Mouse (Mus musculus) bone marrow, adult 2 months (tissue): ENCODE results near the gene Fkbp4. TPM values are rescaled to one million over a fixed set of nuclear protein-coding genes. Genes with fewer than 3 reads are reported as not detected.

Experiments used
- H3K27ac ChIP-seq: fragments of 200-500 bp; 2 replicates; pipeline ENCODE4 v1.5.1; 2012; ENCODE audit warnings: low read depth, mild to moderate bottlenecking, control low read depth, inconsistent platforms, low read length; ENCODE audit not compliant: control insufficient read depth, poor library complexity, insufficient read depth
- H3K4me1 ChIP-seq: fragments of 200-500 bp; 2 replicates; pipeline ENCODE4 v1.6.1; 2011; ENCODE audit warnings: low read length; ENCODE audit not compliant: control insufficient read depth, insufficient read depth
- H3K4me3 ChIP-seq: fragments of 200-500 bp; replicated peaks from 2 replicates; pipeline ENCODE3; 2011; ENCODE audit warnings: mild to moderate bottlenecking, low read depth, low read length, control low read depth; ENCODE audit not compliant: control insufficient read depth
- CTCF ChIP-seq: fragments of 200-500 bp; IDR thresholded peaks from 2 replicates; pipeline ENCODE4 v1.5.1; 2011; ENCODE audit warnings: low read length, control low read depth; ENCODE audit not compliant: control insufficient read depth, insufficient read depth
- POLR2A ChIP-seq: fragments of 200-500 bp; IDR thresholded peaks from 2 replicates; pipeline ENCODE4 v1.6.1; 2011; ENCODE audit warnings: low read depth, mild to moderate bottlenecking, control low read depth, low read length, borderline replicate concordance; ENCODE audit not compliant: control insufficient read depth
- WGBS: fragments of 180-500 bp; shearing (Covaris S2); methylation state at CpG from one replicate; pipeline ENCODE4 v1.1.7; 2018; 5-methylcytosine and 5-hydroxymethylcytosine counted together
- polyA plus RNA-seq: library from polyadenylated mRNA; stranded (reverse); fragments of >200 nt; gene quantifications from 2 replicates; pipeline ENCODE4 v1.2.4, GENCODE M21; 2011; ENCODE audit warnings: low replicate concordance; ENCODE audit not compliant: missing spikeins, insufficient read depth, insufficient read length

The Fkbp4 gene
- polyA plus RNA-seq, 1 experiment: 77.3 TPM

GRCm38 (mm10) chr6:128432356-128432915 is 6.0 kb downstream of the Fkbp4 start:
- Histone ChIP-seq H3K4me3 (no peak overlapping the region), H3K27ac (no peak overlapping the region), H3K4me1 (no peaks in the 10 kb centered on the region)
- WGBS: 90% methylated on average over 13 of the region's 13 CpGs
- no peak for TF ChIP-seq POLR2A
- TF ChIP-seq CTCF: no peak

DNA sequence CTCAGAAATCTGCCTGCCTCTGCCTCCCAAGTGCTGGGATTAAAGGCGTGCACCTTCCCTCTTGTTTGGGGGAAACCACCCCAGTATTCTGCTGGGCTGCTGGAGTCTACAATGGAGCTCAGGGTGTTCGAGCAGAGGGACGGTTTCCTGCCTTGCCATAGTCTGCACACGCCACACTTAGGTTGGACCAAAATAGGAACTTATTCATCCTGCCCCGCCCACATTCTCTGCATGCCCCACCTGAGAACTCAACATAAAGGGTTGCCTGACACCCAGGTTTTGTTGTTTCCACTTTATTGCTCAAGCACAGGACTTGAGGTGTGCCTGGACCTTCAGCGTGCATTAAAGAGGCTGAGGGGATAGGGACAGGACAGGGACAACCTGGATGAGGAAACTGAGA is 8.7 kb downstream of the Fkbp4 start:
- TF ChIP-seq CTCF: no peak
- no peak overlapping the region for H3K4me3 ChIP-seq
- no peak overlapping the region for H3K27ac ChIP-seq
- WGBS: 68% methylated on average over 6 of the region's 6 CpGs
- H3K4me1 ChIP-seq: no peaks in the 10 kb centered on the region

GRCm38 (mm10) chr6:128429300-128429699 is 9.2 kb downstream of the Fkbp4 start:
- no peak overlapping the region for H3K27ac ChIP-seq
- no peaks in the 10 kb centered on the region for H3K4me1 ChIP-seq
- TF ChIP-seq CTCF (no peak), POLR2A (no peak)
- H3K4me3 ChIP-seq: no peak overlapping the region
- 47% methylated on average over 2 of the region's 2 CpGs for WGBS

- no peak overlapping the region for H3K4me3 ChIP-seq
- WGBS: 89% methylated on average over 5 of the region's 5 CpGs
- no peak overlapping the region for H3K27ac ChIP-seq
- no peaks in the 10 kb centered on the region; the same call in 1 of the 2 replicates for H3K4me1 ChIP-seq
- TF ChIP-seq POLR2A: no peak
- no peak for TF ChIP-seq CTCF
Measured at GRCm38 (mm10) chr6:128427571-128427970, 10.9 kb downstream of the Fkbp4 start.

DNA sequence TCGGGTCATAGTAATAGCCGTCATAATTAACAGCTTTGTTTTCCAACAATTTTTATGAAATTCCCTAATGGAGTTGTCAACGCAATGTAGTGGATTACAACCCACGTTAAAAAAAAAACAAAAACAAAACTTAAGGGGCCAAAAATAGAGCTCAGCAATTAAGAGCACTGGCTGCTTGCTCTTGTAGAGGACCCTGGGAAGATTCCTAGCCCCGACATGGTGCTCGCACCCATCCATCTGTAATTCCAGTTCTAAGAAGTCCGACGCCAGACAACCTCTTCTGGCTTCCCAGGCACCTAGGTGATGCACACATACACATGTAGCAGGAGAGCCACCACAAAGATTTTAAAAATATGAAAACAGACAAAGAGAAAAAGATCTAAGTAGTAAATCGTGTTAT is 13.4 kb downstream of the Fkbp4 start:
- Histone ChIP-seq H3K27ac (no peak overlapping the region), H3K4me3 (peak overlapping the region; percentile 89), H3K4me1 (no peaks in the 10 kb centered on the region; the same call in 1 of the 2 replicates)
- TF ChIP-seq POLR2A (no peak), CTCF (no peak)
- 35% methylated on average over 9 of the region's 9 CpGs for WGBS

- Histone ChIP-seq H3K27ac (peak within 1 kb of the TSS; percentile 90), H3K4me1 (no peaks in the 10 kb centered on the region; the same call in 1 of the 2 replicates), H3K4me3 (peak within 1 kb of the TSS; percentile 89)
- peak; percentile 95 for TF ChIP-seq POLR2A
- no peak for TF ChIP-seq CTCF
- WGBS: under 1% methylated on average over 42 of the region's 42 CpGs
Measured at GRCm38 (mm10) chr6:128424269-128425019, 14.0 kb downstream of the Fkbp4 start, which contains the start of gene Itfg2. Itfg2 (minus strand) TSS chr6:128424931.

- TF ChIP-seq CTCF (no peak), POLR2A (no peak)
- no peaks in the 10 kb centered on the region; the same call in 1 of the 2 replicates for H3K4me1 ChIP-seq
- peak overlapping the region; percentile 89 for H3K4me3 ChIP-seq
- 36% methylated on average over 16 of the region's 16 CpGs for WGBS
- no peak overlapping the region for H3K27ac ChIP-seq
Measured at GRCm38 (mm10) chr6:128423496-128424268, 14.8 kb downstream of the Fkbp4 start.

- WGBS: 92% methylated on average over 3 of the region's 3 CpGs
- TF ChIP-seq CTCF: no peak
- H3K27ac ChIP-seq: no peak overlapping the region
- H3K4me1 ChIP-seq: no peaks in the 10 kb centered on the region; the same call in 1 of the 2 replicates
- no peak overlapping the region for H3K4me3 ChIP-seq
Measured at GRCm38 (mm10) chr6:128421480-128421879, 17.0 kb downstream of the Fkbp4 start.
